Comparison of ENCODE assay signal across 8 mouse cellular contexts in the genomic region with DNA sequence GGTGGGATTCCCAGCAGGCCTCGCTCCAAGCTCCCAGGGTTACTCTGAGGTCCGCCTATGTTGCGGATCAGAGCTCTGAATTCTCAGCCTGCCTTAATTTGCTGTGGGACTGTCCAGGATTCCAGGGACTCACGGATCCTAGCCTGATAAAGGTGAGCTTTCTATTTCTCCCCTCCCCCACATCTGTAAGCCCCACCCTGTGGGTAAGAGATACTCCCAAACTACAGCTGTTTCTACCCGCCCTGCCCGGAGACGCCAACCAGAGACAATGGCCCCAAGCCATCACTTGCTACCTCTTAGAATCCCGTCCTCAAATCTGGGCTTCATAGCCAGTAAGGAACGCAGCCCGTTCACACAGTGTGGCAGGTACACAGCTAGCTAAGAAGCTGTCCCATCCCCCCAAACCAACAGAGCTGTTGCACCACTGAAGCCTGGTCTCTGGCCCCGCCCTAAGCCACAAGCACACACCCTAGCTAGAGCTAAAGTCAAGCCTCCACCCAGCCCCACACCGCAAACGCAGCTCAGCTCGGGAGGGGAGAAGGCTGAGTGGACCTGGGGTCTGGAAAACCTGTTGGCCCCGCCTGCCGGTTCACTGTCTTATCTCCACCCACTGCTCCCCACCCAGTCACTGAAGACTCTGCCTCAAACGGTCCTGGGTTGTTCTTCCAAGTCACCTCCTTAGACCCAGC. TPM values are rescaled to one million over a fixed set of nuclear protein-coding genes. Genes with fewer than 3 reads are reported as not detected.
DNase-seq lines count a peak whose midpoint lies in the region; ATAC-seq and TF ChIP-seq lines count a peak whose summit lies in the region.

No protein-coding gene starts in this region.

- TF ChIP-seq EP300 in liver, postnatal 0 days (IDR thresholded peaks at IDR 0.05; ENCODE audit: low read depth), result no peak

- H3K27ac ChIP-seq in liver, postnatal 0 days (ENCODE audit: low read depth), result peak overlapping the region; percentile 62

- H3K9me3 ChIP-seq in liver, postnatal 0 days (ENCODE audit: low read length), result no peaks in the 10 kb centered on the region

- H3K27me3 ChIP-seq in liver, postnatal 0 days (ENCODE audit: insufficient read depth, low read length), result peaks cover 26% of the 10 kb centered on the region

- peak overlapping the region; percentile 36 for H3K4me3 ChIP-seq in liver, postnatal 0 days (ENCODE audit: low read depth, low read length)

- DNase-seq in urinary bladder, adult 2 months (ENCODE audit: low spot score), result peak; percentile 27
- DNase-seq in urinary bladder, postnatal 4 days (ENCODE audit: low spot score in 2 of 2), result no peak
- DNase-seq in liver, postnatal 0 days, result peak; percentile 75
- no peak for DNase-seq in testis, postnatal 10 days (ENCODE audit: low spot score)
- DNase-seq in right cerebral cortex, postnatal 25 days, result no peak
- no peak for DNase-seq in cerebellum, adult 11 months

- TF ChIP-seq CTCF in liver, postnatal 0 days (IDR thresholded peaks at IDR 0.05; ENCODE audit: low read depth), result no peak

- WGBS in liver, postnatal 0 days (ENCODE audit: insufficient replicate concordance), result 10% methylated on average over 17 of the region's 17 CpGs

- no peaks in the 10 kb centered on the region for H3K36me3 ChIP-seq in liver, postnatal 0 days (replicated peaks; ENCODE audit: insufficient read depth, low read length)

- H3K4me1 ChIP-seq in liver, postnatal 0 days (ENCODE audit: insufficient read depth), result peaks cover 29% of the 10 kb centered on the region

- peak overlapping the region; percentile 75 for H3K4me2 ChIP-seq in liver, postnatal 0 days (ENCODE audit: low read depth, low read length)

- H3K9ac ChIP-seq in liver, postnatal 0 days (replicated peaks), result peak overlapping the region; percentile 13

- ATAC-seq in erythroid progenitor cell, adult 5-6 weeks (replicated peaks; ENCODE audit: low FRiP score, poor library complexity, severe bottlenecking), result peak; percentile 85
- peak; percentile 96 for ATAC-seq in liver, postnatal 0 days
- peak; percentile 72 for ATAC-seq in neutrophil, adult 5-6 weeks (ENCODE audit: extremely low read depth, insufficient number of reproducible peaks, low FRiP score, poor library complexity, severe bottlenecking)

RNA-seq across cellular contexts. Expression of a gene that starts 23.9 kb away (rescaled TPM):
- polyA plus RNA-seq in urinary bladder, adult 2 months (2012; rRNA removed), result 0.65 and 1.0 TPM in 2 replicates
- 4.2 and 6.1 TPM in 2 replicates for total RNA-seq in erythroid progenitor cell, adult 5-6 weeks (2015; ENCODE audit: low replicate concordance)
- total RNA-seq in erythroid progenitor cell, adult 5-6 weeks (2017; ENCODE audit: low replicate concordance), result 1.6 and 2.7 TPM in 2 replicates
- polyA plus RNA-seq in liver, postnatal 0 days (2015; fragmentation: Nextera tagmentation; extraction: Ambion mirVana), result 2.0 and 2.9 TPM in 2 replicates
- 47.4 and 53.1 TPM in 2 replicates for total RNA-seq in neutrophil, adult 5-6 weeks (2017)

Comparison
In these comparisons a context has a peak if more than half of its experiments do, and no peak if none do; other contexts are left out.
1. DNase-seq: peak in urinary bladder, adult 2 months (single experiment) and liver, postnatal 0 days (single experiment); none in urinary bladder, postnatal 4 days (0 of 2), testis, postnatal 10 days (single experiment), right cerebral cortex, postnatal 25 days (single experiment) and cerebellum, adult 11 months (single experiment).
2. Peak in every context shown above with its lines, with median percentiles within 50 percentile points of each other: ATAC-seq.